Mouse (Mus musculus): ENCODE data around the gene Vmn1r222. TPM values are rescaled to one million over a fixed set of nuclear protein-coding genes. Genes with fewer than 3 reads are reported as not detected.
"Not testable (repeated sequence)": the region's sequence is repeated elsewhere in the genome, so short reads cannot be mapped to it uniquely, and the experiment has no call there.

Vmn1r222 gene
- total RNA-seq (2021): not detected
- long read RNA-seq: 0 reads

DNA sequence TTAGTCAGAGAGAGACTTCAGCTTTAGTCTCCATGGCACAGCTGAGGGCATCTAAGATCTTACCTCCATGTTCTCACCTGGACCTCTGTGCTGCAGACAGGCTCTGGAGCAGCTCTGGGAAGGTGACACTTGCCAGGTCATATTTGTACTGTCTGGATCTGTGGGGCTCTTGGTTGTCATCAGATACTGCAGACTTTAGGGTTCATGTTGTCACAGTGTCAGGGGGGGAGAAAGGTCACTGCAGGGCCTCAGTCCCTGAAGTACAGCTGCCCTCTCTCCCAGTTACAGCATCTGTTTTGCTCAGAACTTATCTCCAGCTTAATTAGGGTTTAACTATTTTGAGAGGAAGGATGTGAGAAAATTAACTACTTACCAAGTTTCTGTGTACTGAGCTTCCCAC, at the start of gene Vmn1r222:
Vmn1r222 (minus strand) TSS at position 101 of the 400 bp plus-strand sequence.
- not testable (repeated sequence) for DNase-seq (ENCODE audit: low spot score in 2 of 2)

GRCm38 (mm10) chr13:23285191-23285920, 49.6 kb upstream of the Vmn1r222 start:
- DNase-seq (ENCODE audit: low spot score in 2 of 2): peak; percentile 16 to 42

GRCm38 (mm10) chr13:23279992-23280391, 44.2 kb upstream of the Vmn1r222 start:
- no peak for DNase-seq (ENCODE audit: low spot score in 2 of 2)

- DNase-seq (ENCODE audit: low spot score in 2 of 2): no peak
These were observed 43.8 kb upstream of the Vmn1r222 start for GRCm38 (mm10) chr13:23279576-23279975.

DNA sequence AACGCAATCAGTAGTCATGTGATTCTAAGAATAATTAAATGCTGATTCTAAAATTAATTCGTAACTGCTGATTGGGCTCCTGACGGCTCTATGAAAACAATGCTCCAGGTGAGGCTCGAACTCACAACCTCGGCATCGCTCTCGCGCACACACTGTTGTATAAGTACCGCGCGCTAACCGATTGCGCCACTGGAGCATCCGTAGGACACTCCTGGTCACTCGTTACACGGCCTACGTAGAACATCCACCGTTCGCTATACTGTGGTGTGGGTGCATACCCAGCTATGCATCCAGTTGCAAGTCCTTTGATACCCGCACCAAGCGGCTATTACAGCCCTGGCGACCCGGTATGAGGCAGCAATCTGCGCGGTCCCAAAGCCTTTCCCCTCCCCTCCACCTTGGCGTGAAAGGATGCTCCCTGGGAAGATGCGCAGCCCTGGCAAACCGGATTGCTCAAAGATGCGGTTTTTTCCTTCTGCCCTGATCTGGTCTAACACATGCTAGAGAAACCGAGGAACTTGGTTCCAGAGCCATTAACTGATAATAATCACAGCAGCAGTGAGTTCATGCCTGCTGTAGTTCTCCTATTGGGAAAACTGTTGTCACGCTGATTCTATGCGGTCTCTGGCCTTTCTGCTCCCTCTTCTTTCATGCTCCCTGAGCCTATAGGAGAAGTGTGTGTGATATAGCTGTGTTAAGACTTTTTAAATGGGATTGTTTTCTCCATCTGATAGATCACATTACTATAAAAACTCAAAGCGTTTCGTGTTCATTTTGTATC, 34.8 kb upstream of the Vmn1r222 start:
- peak; percentile 57 to 74 for DNase-seq (ENCODE audit: low spot score in 2 of 2)

GRCm38 (mm10) chr13:23269681-23270080, 33.9 kb upstream of the Vmn1r222 start:
- DNase-seq (ENCODE audit: low spot score in 2 of 2): peak; percentile 19 to 49

DNA sequence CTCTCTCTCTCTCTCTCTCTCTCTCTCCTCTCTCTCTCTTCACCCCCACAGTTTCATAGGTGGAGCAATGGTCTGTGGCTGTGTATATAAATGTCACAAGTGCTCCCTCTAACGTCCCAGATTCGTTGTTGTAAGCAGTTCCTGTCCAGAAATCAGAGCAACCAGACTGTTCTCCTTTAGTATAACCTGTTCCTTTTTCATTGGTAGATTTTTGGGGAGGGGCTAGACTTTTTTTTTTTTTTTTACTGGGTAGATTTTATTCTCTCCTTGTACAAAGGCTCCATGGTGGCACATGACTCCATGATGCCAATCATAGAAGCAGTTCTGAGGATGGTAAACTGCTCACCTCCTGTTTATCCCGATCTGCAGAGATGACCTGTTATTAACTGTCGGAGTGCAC, 33.4 kb upstream of the Vmn1r222 start:
- DNase-seq (ENCODE audit: low spot score in 2 of 2): peak; percentile 9 to 19

DNA sequence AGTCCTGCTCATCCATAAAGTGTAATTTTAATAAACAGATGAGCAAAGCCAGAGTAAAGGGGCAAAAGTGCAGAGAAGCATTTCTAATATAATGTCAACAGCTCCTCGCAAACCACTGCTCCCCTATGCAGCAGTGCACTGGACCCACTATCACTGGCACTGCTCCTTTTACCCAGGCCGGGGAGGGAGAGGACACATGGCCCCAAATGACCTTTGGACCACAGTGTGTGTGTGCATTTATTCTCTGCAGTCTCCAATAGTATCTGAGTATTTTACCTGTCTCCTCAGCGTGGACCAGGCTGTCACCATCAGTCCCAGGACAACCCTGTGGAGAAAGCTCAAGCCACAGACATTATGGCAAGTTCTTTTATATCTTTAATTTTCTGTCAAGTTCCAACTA, 32.9 kb upstream of the Vmn1r222 start:
- not testable (repeated sequence) for DNase-seq (ENCODE audit: low spot score in 2 of 2)

DNA sequence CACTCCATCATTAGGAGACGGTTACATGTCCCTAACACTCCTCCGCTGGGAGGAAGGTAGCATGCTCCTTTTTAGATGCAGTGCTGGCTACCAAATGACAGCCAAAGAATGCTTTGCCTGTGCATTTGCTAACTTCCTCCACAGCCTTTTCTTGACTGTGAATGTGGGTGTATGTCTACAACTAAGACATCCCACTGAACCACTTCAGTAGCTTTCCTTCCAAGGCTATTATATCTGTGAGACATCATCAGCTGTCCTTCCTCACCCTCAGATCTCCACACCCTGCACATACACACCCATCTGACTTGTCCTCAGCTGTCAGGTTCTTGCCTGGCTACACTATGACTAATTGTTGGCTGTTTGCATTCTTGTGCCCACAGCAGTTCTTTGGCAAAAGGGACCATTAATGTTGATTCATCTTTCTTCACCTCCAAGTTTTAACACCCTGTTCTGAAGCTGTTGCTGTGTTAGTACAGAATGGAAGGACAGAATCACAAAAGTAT, 22.9 kb upstream of the Vmn1r222 start:
- no peak for DNase-seq (ENCODE audit: low spot score in 2 of 2)

DNA sequence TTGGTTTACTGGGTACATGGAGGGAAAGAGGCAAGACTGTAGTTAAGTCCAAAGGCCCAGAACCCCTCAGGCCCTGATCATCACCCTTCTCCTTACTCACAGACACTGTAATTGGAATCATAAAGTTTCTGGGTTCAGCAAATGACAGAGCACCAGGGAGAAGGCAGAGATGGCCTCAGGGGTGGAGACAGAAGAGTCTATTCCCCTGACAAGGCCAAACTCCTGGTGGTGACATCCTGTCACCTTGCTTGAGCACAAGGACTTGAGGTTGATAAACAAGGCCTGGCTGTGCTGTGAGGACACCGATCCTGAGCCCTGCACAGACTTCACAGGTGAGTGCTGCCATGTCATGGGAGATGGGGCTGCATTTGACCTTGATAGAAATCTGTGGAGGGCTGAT, 11.1 kb upstream of the Vmn1r222 start, which contains the start of gene Vmn1r223:
Vmn1r223 (plus strand) TSS at position 301 of the 400 bp plus-strand sequence.
- DNase-seq (ENCODE audit: low spot score in 2 of 2): not testable (repeated sequence)

- DNase-seq (ENCODE audit: low spot score in 2 of 2): not testable (repeated sequence)
These were observed 21.9 kb downstream of the Vmn1r222 start, which contains the start of gene Vmn1r221 for GRCm38 (mm10) chr13:23213827-23214226. TSS of gene Vmn1r221 (plus strand) at chr13:23214127.

- DNase-seq (ENCODE audit: low spot score in 2 of 2): not testable (repeated sequence)
These were observed 31.9 kb downstream of the Vmn1r222 start for GRCm38 (mm10) chr13:23203885-23204284.

DNA sequence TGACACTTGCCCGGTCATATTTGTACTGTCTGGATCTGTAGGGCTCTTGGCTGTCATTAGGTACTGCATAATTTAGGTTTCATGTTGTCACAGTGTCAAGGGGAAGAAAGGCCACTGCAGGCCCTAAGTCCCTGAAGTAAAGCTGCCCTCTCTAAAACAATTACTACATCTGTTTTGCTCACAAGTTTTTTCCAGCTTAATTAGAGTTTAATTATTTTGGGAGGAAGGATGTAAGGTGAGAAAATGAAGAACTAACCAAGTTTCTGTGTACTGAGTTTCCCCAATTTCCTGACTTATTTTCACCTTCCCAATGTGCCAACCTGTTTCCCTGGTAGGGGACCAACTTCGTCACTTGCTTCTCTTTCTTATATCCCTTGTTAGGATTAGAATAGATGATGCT, 47.9 kb downstream of the Vmn1r222 start, which contains the start of gene Vmn1r220:
Vmn1r220 (minus strand) TSS at position 101 of the 400 bp plus-strand sequence.
- DNase-seq (ENCODE audit: low spot score in 2 of 2): no peak

Other genes with a start within 250 kb of the Vmn1r222 start
- gene Vmn1r213, start 228.3 kb downstream of the Vmn1r222 start, total RNA-seq (2021): not detected
- gene Vmn1r214, start 205.5 kb downstream of the Vmn1r222 start, total RNA-seq (2021): not detected
- gene Vmn1r215, start 167.9 kb downstream of the Vmn1r222 start, total RNA-seq (2021): not detected
- gene Vmn1r217, start 117.7 kb downstream of the Vmn1r222 start, total RNA-seq (2021): not detected
- gene Vmn1r218, start 102.8 kb downstream of the Vmn1r222 start, total RNA-seq (2021): not detected
- gene Vmn1r219, start 76.6 kb downstream of the Vmn1r222 start, total RNA-seq (2021): not detected
- not detected for gene Vmn1r220, start 48.0 kb downstream of the Vmn1r222 start, total RNA-seq (2021)
- not detected for gene Vmn1r221, start 21.8 kb downstream of the Vmn1r222 start, total RNA-seq (2021)
- gene Vmn1r223, start 11.2 kb upstream of the Vmn1r222 start, total RNA-seq (2021): not detected
- gene Zfp322a, start 133.3 kb upstream of the Vmn1r222 start, total RNA-seq (2021): 10 to 100 TPM; 37.0 to 40.8 TPM
- 1 to 10 TPM; 7.0 to 7.5 TPM for gene Abt1, start 187.9 kb upstream of the Vmn1r222 start, total RNA-seq (2021)
- not detected for gene Btn1a1, start 230.0 kb upstream of the Vmn1r222 start, total RNA-seq (2021)